Mouse (Mus musculus) retina, postnatal 1 day (tissue): ENCODE data around the gene Mthfs.
"Not testable (repeated sequence)": the region's sequence is repeated elsewhere in the genome, so short reads cannot be mapped to it uniquely, and the experiment has no call there.

Experiments used
- DNase-seq: peaks from one replicate; pipeline ENCODE4 v3.0.0-alpha.2; 2012

Mthfs gene

DNA sequence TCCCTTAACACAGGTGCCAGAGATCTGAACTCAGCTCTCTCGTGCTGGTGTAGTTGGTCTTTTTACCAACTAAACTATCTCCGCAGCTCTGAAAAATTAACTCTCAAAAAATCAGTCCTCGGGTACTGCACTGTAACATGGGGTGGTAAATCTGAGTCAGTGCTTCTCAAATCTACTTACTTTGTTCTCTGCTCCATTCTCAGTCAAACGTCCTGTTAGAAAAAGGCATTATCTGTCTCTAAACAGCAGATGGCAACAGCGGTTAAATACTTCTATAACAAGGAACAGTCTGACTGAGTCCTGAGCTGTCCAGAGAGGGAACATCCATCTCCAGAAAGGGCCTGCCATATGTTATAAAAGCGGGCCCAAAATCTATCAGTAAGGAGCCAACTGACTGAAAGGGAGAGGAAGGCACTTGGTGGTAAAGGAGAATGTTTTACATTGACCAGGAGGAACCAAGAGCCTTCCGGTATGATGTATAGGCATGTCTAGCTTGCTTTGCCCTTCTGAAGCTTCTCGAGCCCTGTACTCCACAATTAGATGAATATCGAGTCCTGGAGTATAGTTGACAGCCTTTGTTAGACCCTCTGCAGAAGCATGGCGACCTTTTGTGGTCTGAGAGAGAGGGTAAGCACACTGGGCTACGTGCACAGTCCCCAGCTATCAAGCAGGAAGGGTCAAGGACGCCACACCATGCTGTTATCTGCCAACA, at the start of gene Mthfs:
Gene Mthfs (plus strand): TSS at position 324 of the 712 bp plus-strand sequence.
- DNase-seq: peak; percentile 8

DNA sequence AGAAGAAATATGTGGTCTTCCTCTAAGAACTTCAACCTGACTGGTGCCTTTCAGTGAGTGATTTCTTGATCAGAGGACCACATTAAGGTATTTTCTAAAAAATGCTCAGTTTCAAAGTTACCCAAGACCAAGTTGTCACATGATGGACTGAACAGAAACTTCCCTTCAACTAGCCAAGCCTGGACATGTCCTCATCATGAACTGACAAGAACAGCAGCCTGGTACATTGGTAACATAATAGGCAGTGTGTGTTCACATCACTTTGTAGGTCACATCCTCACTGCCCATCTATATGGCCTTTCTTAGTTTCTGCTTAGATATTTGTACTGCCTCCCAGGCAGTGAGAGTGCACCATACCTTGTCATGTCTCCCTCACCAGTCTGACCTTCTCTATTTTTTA, 37.9 kb upstream of the Mthfs start:
- DNase-seq: not testable (repeated sequence)

DNA sequence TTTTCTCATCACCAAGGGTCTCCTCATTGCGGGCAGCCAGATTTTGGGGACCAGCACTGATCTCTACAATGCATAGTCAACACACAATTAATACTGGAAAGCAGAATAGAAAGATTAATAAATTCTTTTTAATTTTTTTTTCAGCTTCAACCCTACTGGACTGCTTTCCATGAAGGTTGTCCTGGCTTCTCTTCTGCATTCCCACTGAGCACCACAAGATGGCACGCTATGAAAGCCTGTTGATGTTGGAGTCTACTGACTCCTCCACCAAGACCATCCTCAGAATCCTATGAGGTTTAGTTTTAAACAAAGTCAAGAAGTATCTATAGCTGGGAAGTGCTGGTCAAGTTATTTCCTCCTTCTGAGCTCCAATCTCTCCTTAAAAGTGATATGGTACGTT, 31.6 kb upstream of the Mthfs start:
- peak; percentile 3 for DNase-seq

DNA sequence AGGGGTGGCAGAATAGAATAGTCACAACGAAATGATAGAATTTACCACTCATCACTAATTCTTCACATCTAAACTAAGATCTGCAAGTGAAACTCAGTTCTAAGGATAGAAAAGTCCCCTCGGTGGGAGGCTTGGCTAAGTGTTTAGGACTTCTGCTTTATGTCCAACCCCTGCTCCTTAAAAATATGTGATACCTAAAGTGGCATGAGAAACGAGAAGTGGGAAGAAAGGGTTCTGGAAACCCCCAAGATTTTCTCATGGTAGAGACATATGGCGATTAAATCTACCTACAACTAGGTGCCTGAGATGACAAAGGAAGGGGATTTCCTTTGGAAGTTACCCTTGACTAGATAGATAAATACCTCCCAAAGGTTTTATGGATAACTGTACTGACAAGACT, 31.0 kb upstream of the Mthfs start:
- not testable (repeated sequence) for DNase-seq

DNA sequence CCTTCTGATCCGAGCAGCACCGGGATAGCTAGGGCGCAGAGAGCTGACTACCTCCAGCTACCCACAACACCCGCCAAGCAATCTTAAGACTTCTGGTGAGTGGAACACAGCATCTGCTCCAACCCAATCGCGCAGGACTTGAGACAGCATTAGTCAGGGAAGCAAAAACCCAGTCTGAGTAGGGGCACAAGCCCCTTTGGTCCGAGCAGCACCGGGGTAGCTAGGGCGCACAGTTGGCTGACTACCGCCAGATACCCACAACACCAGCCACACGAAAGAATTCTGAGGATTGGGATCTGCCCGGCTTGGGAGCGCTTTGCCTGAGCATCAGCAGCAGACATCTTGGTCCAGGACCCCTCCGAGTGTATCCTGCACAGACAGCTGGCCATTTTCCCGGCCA, 23.5 kb upstream of the Mthfs start:
- not testable (repeated sequence) for DNase-seq

DNA sequence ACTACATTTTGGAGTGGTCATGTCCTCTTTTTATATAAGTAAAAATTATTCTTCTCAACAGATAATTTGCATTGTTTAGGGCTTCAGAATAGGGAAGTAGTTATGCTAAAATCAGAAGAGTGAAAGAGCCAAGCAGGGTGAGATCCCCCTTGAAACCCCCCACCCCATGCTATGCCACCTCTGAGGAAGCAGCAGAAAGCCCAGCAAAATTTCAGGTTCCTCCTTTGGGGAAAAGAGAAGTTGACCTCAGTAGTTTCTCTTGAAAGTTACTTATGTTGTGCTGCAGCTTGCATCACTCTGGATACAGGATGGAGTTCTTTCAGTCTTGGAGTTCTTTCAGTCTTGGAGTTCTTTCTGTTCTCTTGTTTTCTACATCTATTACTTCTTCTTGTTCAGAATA, 15.0 kb upstream of the Mthfs start:
- DNase-seq: not testable (repeated sequence)

DNA sequence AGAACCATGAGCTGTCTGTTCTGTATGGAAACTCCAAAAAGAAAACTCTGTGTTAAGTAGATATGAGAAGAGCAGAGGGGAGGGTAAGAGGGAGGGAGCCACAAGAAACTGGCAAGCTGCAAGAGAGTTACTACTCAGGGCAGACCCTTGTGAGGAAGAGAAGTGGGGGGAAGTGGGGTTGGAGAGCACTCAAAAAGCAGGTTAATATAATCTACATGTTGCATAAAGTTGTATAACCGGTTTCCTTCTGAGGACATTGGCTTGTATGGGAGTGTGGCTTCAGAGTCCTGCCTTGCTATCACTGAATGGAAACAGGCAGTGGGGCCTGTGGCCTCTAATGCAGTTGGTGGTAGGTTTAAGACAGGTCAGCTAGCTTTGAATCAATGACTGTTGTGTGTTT, 13.0 kb upstream of the Mthfs start:
- DNase-seq: not testable (repeated sequence)

DNA sequence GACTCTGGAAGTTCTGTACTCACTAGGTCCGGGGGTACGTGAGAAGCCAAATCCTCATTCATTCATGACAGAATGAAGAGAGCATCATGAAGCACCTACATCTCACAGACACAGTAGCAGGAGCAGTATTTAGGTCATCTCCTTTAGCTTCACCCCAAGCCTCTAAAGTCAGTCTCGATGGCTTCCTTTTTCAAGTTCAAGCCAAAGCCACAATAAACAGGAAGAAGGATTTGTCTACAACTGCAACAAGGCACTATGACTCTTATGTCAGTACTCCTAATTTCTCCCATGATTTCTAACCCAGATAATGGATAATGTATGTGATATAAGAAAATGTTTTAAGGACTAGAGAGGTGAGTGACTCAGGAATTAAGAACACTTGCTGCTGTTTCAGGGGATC, 12.1 kb upstream of the Mthfs start:
- not testable (repeated sequence) for DNase-seq

DNA sequence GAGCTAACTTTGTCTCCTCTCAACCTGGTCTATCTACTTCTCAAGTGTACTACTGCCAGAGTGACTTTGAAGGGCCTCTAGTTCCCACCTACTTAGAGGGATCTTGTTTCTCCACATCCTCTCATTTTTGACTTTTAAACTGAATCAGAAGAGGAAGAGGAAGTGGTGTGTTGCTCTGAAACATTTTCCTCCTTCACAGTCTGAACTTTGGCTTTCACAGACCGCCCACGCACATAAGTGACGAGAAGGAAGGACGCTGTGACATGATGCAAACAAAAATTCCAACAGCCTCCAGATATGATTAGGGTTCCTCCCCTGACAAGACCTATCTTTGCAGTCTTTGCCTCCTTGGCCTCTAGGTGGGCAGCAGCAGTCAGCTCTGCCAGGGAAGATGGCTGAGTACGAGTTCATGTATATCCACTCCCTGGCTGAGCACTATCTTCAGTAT, 11.5 kb upstream of the Mthfs start, which contains the start of the genes Bcl2a1b and Gm29094:
Gene Bcl2a1b (plus strand): TSS at position 241 of the 448 bp plus-strand sequence.
Gene Gm29094 (plus strand): TSS at position 411 of the 448 bp plus-strand sequence.
- DNase-seq: not testable (repeated sequence)

DNA sequence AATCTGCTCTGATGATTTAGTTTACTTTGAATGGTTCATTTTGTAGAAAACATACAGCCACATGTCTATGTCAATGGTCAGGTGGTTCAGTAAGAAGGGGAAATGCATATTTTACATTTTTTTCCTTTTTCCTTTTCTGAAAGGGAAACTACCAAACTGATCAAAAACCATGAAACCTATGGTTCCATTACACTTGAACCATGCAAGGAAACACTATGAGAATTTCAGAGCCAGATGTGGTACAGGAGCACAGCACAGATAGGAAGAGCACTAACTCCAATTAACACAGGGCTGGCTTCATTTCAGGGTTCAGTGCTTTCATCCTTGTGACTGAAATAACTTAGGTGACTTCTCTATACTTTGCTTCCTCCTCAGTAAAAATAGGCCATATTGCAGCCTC, 8.2 kb upstream of the Mthfs start:
- not testable (repeated sequence) for DNase-seq

DNA sequence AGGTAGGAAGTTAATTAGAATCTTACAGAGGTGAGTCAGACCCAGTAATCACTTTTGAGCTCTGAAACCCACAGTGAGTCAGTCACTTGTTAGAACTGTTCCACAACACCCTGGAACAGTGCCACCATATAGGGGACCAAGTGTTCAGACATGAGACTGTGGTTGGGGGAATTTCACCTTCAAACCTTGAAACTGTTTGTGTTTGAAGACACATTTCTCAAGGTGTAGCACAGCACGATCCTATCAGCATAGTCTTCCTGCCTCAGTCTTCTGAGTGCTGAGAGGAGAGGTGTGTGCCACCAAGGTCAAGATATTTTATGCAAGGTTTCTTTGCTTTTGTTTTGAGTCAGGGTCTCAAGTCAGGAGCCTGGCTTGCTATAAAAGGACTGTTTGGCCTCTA, 1.5 kb upstream of the Mthfs start:
- DNase-seq: not testable (repeated sequence)

DNA sequence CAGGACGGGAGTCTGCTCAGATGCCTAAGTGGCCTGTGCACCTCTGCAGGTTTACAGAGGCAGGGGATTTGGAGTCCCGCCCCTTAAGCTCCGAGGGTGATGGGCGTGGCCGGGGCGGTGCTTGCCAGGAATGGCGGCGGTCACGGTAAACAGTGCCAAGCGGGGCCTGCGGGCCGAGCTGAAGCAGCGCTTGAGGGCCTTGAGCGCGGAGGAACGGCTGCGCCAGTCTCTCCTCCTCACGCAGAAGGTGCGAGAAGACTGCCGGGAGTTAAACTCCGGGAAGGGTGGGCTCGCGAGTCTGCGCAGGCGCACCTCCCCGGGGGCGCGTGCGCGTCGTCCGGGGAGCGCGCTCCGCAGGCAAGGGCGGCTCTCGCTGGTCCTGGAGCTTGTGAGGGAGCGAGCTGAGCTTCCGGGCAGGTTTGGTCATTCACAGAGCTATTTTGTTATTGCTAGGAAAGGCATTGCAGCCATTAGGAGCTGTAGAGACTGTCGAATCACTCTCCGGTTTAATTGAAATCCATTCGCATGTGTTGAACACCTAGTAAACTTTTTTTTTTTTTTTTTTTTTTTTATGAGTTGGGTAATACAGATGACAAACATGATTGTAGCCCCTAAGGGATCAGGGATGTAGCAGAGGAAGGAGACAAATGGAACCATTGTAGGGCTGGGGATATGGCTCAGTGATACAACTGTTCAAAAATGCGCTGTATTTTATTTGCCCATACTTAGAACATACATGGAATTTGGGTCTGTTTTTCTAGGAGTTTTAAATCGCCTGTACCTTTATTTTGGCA, 786 bp downstream of the Mthfs start:
- peak; percentile 2 for DNase-seq

DNA sequence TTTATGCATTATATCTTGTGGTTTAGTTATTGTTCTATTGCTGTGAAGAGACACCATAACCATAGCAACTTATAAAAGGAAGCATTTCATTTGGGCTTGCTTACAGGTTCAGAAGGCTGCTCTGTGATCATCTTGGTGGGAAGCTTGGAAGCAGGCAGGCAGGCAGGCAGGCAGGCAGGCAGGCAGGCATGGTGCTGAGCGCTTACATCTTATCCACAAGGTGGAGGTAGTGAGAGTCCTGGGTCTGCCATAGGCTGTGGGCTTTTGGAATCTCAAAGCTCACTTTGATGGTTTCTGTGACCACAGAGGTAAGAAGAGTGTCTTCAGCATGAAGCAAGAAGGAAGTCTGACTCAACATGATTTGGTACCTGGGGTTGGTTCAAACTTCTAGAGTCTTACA, 2.0 kb downstream of the Mthfs start:
- DNase-seq: not testable (repeated sequence)

DNA sequence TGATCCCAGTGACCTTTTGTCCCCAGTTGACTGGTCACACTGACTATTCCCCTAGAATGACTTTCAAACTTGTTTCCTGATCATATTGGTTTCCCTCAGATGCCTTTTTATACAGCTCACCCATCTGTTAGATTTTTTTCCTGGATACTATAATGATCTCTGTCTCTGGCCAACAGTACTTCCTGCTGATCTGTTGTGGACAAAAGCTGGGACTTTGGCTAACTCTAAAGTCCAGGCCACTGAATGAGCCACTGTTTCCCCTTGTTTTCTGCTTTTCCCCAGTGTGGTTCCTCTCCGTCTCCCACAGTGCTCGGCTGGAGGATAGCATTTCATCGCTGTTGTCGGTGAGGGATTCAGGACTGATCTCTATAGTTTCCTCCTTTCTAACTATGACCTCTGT, 7.7 kb downstream of the Mthfs start:
- not testable (repeated sequence) for DNase-seq

DNA sequence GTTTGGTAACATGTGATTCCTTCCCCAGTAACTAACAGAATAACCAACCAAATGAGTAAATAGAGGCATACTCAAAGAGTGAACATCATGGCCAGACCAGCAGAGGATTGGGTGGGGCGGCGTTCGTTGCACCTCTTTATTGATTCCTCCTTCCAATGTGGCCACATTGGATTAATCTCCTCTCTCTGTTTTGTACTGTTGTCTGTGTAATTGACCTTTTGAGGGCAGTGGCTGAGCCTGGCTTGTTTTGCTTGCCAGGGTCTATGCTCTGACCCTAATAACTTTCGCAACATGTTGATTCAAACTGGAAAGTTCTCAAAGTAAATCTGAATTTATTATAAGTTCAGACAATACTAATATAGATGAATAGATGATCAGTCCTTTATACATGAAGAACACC, 9.2 kb downstream of the Mthfs start:
- not testable (repeated sequence) for DNase-seq

DNA sequence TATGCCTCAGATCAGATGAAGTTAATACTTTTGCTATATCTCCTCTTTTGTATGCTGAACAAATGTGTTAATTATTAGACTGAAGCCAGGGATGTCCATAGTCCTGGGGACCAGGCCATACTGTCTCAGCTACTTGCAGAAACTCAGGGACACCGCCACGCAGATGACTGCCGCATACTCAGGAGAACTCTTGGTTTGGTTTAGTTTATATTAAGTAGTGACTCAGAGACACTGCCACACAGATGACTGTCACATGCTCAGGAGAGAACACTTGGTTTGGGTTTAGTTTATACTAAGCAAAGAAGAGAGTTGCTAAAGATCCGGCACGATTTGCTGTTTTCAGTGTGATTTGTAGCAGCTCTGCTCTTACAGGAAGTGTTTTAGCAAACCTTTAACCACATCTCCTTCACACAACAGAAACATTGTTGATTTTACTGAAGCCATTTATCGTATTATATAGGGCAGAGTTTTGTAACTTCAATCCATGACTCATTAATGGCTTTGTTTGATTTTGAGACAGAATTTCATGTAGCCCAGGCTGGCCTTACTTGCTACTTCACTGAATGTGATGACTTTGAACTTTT, 10.3 kb downstream of the Mthfs start:
- not testable (repeated sequence) for DNase-seq

DNA sequence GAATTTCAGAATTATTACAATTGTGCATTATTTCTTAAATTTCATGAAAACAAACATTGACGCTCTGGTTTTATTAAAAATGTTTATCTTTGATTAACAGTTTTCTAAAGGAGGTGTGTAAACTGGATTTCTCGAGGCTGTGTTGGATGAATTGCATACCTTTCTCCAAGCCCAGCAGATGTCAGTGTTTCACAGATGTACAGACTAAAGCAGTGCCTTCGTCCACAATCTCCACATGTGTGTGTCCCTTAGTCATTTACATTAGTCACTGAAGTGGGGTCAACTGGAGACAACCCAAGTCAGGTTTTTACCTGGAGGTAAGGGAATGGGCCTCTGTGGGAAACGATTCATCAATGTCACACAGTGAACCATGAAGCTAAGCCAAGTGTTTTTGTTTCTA, 15.6 kb downstream of the Mthfs start:
- DNase-seq: peak; percentile 16

DNA sequence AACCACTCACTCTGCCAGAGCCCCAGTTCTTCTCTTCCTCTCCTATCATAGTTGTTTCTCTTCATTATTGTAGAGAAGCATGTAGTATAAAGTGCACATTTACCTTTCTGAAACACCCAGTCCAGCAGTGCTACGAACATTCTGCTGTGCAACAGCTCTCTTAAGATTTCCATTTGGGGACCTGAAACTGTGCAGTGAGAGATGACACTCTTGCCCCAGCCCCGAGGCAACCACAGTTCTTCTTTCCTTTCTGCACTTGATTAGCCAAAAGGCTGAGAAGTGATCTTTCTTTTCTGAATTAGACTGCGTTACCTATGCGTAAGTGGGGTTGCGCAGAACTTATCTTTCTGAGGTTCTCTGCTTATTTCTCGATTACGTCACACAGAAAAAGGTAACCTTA, 17.6 kb downstream of the Mthfs start:
- no peak for DNase-seq

DNA sequence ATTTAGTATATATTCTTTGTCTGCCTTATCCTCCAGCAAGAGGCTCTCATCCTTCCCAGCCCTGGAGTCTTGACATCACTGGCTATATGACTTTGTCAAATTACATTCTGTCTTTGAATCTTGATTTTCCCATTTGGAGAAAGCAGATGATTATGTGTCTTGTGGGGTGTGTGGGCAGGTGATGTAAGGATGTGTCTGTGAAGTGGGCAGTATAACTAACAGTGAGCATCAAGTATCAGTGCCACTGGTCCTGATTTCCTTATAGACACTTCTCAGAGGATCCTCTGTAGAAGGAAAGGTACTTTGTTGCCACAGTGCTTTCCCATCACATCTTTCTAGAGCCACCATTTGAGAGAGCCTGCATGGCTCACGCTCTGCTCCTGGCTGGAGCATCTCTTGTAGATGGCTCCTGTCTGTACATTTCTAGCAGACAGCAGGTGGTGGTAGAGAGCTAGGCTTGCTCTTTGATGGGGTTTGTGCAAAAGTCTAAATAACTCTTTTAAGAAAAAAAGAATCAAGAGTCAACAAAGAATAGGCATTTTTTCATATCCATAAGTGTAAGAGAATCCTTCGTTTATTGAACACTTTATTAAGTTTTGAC, 20.5 kb downstream of the Mthfs start:
- not testable (repeated sequence) for DNase-seq

DNA sequence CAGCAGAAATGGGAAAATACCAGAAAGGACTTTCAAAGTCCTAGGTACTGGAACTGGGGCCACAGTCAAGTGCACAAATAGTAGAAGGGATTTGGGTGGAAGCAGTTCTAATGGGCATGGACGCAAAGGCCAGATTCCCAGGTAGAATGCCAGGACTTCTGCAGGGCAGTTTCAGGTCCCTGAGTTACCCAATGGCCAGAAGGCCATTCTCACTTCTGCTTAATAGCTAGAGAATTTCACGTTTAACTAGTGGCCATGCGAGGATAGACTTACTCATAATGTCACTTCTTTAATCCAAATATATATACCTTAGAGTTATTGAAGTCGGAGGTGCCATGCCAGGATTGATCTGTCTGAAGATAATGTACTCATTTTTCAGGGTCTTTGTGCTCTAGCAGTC, 26.7 kb downstream of the Mthfs start:
- DNase-seq: not testable (repeated sequence)

DNA sequence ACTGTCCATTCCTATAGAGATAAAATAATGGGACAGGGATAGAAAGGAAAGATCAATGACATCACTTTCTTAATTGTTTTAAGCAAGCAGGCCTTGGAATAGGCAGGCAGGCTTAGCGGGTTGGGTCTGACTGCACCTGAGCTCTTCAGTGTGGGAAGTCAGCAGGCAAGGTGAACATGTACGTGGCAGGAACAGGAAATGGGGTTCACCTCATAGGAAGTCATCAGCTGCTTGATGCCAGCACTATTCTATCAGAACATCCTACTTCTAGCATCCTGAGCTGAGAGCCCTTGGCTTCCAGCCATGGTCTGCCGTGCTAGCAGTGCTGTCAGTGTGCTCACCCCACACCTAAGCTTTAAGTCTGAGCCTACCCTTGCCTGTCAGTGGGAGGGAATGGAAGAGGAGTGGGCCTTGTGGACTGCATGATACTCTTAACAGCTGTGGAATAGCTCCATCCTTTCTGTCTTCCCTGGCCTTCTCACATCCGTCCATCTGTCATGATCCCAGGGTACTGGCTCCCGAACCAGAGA, 28.6 kb downstream of the Mthfs start:
- DNase-seq: not testable (repeated sequence)

DNA sequence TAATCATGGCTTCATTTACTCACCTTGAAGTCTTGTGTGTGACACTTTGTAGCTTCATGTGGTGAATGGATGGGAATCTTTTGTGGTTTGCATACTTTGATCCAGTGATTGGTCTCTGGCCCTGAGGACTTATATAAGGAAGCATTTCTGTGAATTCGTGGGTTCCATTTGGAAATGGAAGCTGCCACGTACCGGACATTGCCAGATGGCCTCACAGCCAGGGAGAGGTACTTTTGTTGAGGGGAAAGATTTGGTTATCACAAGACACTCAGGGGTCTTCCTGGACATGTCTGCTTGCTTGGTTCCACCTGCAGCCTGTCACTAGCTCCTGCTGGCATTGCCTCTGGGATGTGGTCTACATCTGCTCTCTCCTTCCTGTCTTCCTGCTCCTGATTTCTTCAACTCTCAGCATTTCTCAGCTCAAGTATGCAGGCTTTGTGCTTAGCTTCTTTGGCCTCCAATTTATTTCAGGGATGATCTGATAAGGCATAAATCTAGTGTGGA, 30.1 kb downstream of the Mthfs start:
- not testable (repeated sequence) for DNase-seq

DNA sequence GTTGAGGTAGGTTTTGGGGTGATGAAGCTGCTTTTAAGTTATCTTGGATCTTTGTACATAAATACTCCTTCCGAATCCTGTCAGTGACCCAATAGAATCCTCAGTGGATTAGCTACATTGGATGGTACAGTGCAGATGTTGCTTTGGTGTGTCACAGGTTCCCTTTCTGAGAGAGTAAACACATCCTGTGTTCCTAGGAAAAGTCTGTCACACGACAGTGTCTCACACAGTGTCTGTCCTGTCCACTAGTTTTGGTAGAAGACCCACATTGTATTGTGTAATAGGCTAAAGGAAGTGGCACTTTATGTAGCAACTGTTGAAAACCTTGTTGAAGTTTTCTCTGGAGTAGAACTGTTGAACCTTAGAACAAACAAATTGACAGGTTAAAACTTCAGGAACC, 42.9 kb downstream of the Mthfs start:
- no peak for DNase-seq
